Mouse (Mus musculus) forebrain, embryonic 14.5 days (tissue): ENCODE measurements around the gene Nrxn3. TPM values are rescaled to one million over a fixed set of nuclear protein-coding genes. Genes with fewer than 3 reads are reported as not detected.

ENCODE experiments used
- ATAC-seq: fragments of 200-750 bp; cut with Nextera tagmentation; 2 replicates; pipeline ENCODE4 v1.8.0; 2017; ENCODE audit warnings: mild to moderate bottlenecking, moderate library complexity
- DNase-seq: peaks from one replicate; pipeline ENCODE4 v3.0.0-alpha.2; 2015; ENCODE audit warnings: low spot score
- H3K27ac ChIP-seq: fragments of 300-500 bp; sonication (generic); 2 replicates; pipeline ENCODE4 v1.5.1; 2014; ENCODE audit warnings: low read depth, mild to moderate bottlenecking, control low read depth, low read length, moderate library complexity
- H3K27me3 ChIP-seq: fragments of 300-500 bp; sonication (generic); replicated peaks from 2 replicates; pipeline ENCODE4 v1.6.1; 2014; ENCODE audit warnings: low read length, control low read depth, mixed read lengths; ENCODE audit not compliant: control insufficient read depth, insufficient read depth
- H3K36me3 ChIP-seq: fragments of 300-500 bp; sonication (generic); 2 replicates; pipeline ENCODE4 v1.6.1; 2014; ENCODE audit warnings: low read length, control low read depth; ENCODE audit not compliant: control insufficient read depth, insufficient read depth
- H3K4me1 ChIP-seq: fragments of 300-500 bp; sonication (generic); 2 replicates; pipeline ENCODE4 v1.6.1; 2014; ENCODE audit warnings: antibody characterized with exemption, low read length, control low read depth; ENCODE audit not compliant: control insufficient read depth, insufficient read depth
- H3K4me2 ChIP-seq: fragments of 300-500 bp; sonication (generic); 2 replicates; pipeline ENCODE4 v1.6.1; 2014; ENCODE audit warnings: mild to moderate bottlenecking, control low read depth, low read length
- H3K4me3 ChIP-seq: fragments of 300-500 bp; sonication (generic); 2 replicates; pipeline ENCODE4 v1.5.1; 2014; ENCODE audit warnings: low read depth, low read length, control low read depth
- H3K9ac ChIP-seq: fragments of 300-500 bp; sonication (generic); 2 replicates; pipeline ENCODE4 v1.6.1; 2014; ENCODE audit warnings: mild to moderate bottlenecking, low read length, control low read depth, moderate library complexity
- H3K9me3 ChIP-seq: fragments of 300-500 bp; sonication (generic); replicated peaks from 2 replicates; pipeline ENCODE4 v1.6.1; 2016; ENCODE audit warnings: low read length, control low read depth, mixed read lengths; ENCODE audit not compliant: control insufficient read depth
- WGBS: fragments of 180-500 bp; shearing (Covaris S2); extraction: QIAGEN DNeasy Blood & Tissue Kit; methylation state at CpG from one replicate; pipeline ENCODE4 v1.1.7; 2014; 5-methylcytosine and 5-hydroxymethylcytosine counted together
- polyA plus RNA-seq: library from polyadenylated mRNA; unstranded; fragments of >200 nt; fragmentation: Nextera tagmentation; extraction: Ambion mirVana; gene quantifications from 2 replicates; pipeline ENCODE4 v1.2.1, GENCODE M21; 2014

Gene Nrxn3
- polyA plus RNA-seq, 1 experiment from 2014 or later: 39.6 TPM

GRCm38 (mm10) chr12:89882617-89883370 is 1160.1 kb downstream of the Nrxn3 start:
- Histone ChIP-seq H3K4me3 (no peak overlapping the region), H3K27ac (no peak overlapping the region), H3K27me3 (no peaks in the 10 kb centered on the region), H3K36me3 (no peaks in the 10 kb centered on the region), H3K4me2 (no peak overlapping the region), H3K9ac (no peak overlapping the region), H3K4me1 (peaks cover 3% of the 10 kb centered on the region; the same call in 1 of the 2 replicates), H3K9me3 (no peaks in the 10 kb centered on the region)
- WGBS: 60% methylated on average over 8 of the region's 8 CpGs
- no peak for ATAC-seq
- DNase-seq: no peak

DNA sequence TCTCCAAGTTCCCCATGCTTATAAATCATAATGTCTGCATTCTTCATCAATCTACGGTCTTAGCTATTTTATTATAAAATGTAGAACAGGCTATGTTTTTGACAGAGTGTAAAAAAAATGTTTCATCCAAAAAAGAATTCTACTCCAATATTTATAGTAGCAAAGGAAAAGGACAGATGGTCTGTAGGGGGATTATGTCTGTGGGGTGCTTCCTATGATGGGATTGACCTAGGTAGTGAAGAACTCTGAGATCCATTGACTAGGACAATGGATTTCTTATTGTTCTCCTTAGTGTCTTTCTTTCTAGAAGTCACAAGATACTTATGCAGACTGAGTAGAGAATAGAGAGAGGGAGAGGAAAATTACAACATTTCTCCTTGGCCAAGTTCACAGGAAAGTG is 1161.9 kb downstream of the Nrxn3 start:
- no peaks in the 10 kb centered on the region for H3K36me3 ChIP-seq
- no peak overlapping the region for H3K9ac ChIP-seq
- no peaks in the 10 kb centered on the region for H3K9me3 ChIP-seq
- ATAC-seq: no peak
- H3K4me1 ChIP-seq: peaks cover 3% of the 10 kb centered on the region; the same call in 1 of the 2 replicates
- H3K4me3 ChIP-seq: no peak overlapping the region
- WGBS: 95% methylated on average over 1 of the region's 1 CpGs
- DNase-seq: no peak
- no peak overlapping the region for H3K4me2 ChIP-seq
- no peaks in the 10 kb centered on the region for H3K27me3 ChIP-seq
- H3K27ac ChIP-seq: no peak overlapping the region

- Histone ChIP-seq H3K27me3 (no peaks in the 10 kb centered on the region), H3K36me3 (no peaks in the 10 kb centered on the region), H3K27ac (no peak overlapping the region), H3K9me3 (no peaks in the 10 kb centered on the region), H3K4me3 (no peak overlapping the region), H3K9ac (no peak overlapping the region), H3K4me2 (no peak overlapping the region), H3K4me1 (no peaks in the 10 kb centered on the region)
- ATAC-seq (no peak), DNase-seq (no peak)
- 94% methylated on average over 3 of the region's 3 CpGs for WGBS
Observed at GRCm38 (mm10) chr12:89888647-89889046, 1166.0 kb downstream of the Nrxn3 start.

DNA sequence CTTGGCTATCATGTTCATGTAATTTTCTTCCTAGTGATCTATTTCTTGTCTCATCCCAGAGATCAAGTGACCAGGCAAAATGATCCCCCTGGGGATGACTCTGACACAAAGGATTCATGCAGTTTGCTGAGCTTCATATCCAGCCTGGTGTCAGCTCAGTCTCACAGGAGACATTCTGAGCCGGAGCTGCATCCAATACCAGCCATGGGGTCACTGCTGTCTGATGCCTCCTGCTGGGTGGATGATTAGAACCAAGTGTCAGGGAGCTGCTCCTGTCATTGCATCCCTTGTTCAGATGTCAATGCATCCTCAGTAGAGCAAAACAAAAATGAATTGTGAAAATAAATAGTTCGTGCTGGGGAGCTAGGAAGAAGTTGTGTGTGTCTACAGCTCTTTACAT is 1174.2 kb downstream of the Nrxn3 start:
- no peak for DNase-seq
- Histone ChIP-seq H3K4me1 (no peaks in the 10 kb centered on the region), H3K27ac (no peak overlapping the region), H3K9ac (no peak overlapping the region), H3K9me3 (no peaks in the 10 kb centered on the region), H3K36me3 (no peaks in the 10 kb centered on the region), H3K4me2 (no peak overlapping the region), H3K4me3 (no peak overlapping the region), H3K27me3 (no peaks in the 10 kb centered on the region)
- WGBS: 62% methylated on average over 2 of the region's 2 CpGs
- ATAC-seq: no peak

GRCm38 (mm10) chr12:89909578-89909977 is 1186.9 kb downstream of the Nrxn3 start:
- WGBS: 44% methylated on average over 3 of the region's 3 CpGs
- Histone ChIP-seq H3K27ac (no peak overlapping the region), H3K36me3 (no peaks in the 10 kb centered on the region), H3K4me3 (no peak overlapping the region), H3K4me1 (no peaks in the 10 kb centered on the region), H3K27me3 (no peaks in the 10 kb centered on the region), H3K4me2 (no peak overlapping the region), H3K9me3 (no peaks in the 10 kb centered on the region), H3K9ac (no peak overlapping the region)
- ATAC-seq: no peak
- DNase-seq: no peak

DNA sequence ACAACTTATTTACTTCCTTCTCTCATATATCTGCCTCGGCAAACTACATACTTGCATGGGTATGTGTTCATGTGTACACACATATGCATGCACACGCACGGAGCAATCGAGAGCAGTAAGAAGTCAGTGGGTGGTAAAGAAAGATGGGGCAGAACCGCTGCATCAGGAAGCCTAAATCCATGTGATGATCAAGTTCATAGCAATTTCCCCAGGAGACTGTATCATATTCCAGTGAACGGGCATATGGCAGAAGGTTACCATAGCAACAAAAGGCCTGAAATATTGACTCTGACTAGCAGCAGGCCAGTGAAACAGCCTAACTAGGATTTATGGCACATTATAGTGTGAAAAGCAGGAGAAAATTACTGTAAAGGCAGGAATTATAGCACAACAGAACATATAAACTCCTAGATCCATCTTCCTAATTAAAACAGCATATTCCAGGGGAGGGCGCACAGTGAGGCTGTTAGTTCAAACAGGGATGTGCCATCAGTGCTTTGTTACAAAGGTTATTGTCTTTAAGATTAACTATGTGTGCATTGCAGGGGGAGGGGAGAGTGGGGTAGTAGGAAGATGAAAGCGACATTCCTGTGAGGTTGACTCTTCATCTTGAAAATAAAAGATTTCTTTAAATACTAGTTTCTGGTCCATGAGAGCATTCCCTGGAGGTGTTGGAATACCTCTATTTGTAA is 1195.6 kb downstream of the Nrxn3 start:
- Histone ChIP-seq H3K4me1 (no peaks in the 10 kb centered on the region), H3K4me3 (no peak overlapping the region), H3K36me3 (no peaks in the 10 kb centered on the region), H3K27me3 (no peaks in the 10 kb centered on the region), H3K4me2 (no peak overlapping the region), H3K27ac (no peak overlapping the region), H3K9me3 (no peaks in the 10 kb centered on the region), H3K9ac (no peak overlapping the region)
- peak; percentile 67 for DNase-seq
- peak; percentile 65; the same call in 1 of the 2 replicates for ATAC-seq
- 82% methylated on average over 8 of the region's 8 CpGs for WGBS

- H3K4me1 ChIP-seq: no peaks in the 10 kb centered on the region
- H3K9me3 ChIP-seq: no peaks in the 10 kb centered on the region
- no peak for DNase-seq
- WGBS: 92% methylated on average over 1 of the region's 1 CpGs
- no peak overlapping the region for H3K4me2 ChIP-seq
- H3K36me3 ChIP-seq: no peaks in the 10 kb centered on the region
- ATAC-seq: no peak
- no peak overlapping the region for H3K9ac ChIP-seq
- no peak overlapping the region for H3K4me3 ChIP-seq
- H3K27me3 ChIP-seq: no peaks in the 10 kb centered on the region
- H3K27ac ChIP-seq: no peak overlapping the region
Observed at GRCm38 (mm10) chr12:89932338-89932737, 1209.7 kb downstream of the Nrxn3 start.

GRCm38 (mm10) chr12:89933630-89934029 is 1211.0 kb downstream of the Nrxn3 start:
- no peak overlapping the region for H3K27ac ChIP-seq
- no peaks in the 10 kb centered on the region for H3K9me3 ChIP-seq
- DNase-seq (peak; percentile 69), ATAC-seq (no peak)
- no peak overlapping the region for H3K4me3 ChIP-seq
- no peak overlapping the region for H3K4me2 ChIP-seq
- H3K36me3 ChIP-seq: no peaks in the 10 kb centered on the region
- no peaks in the 10 kb centered on the region for H3K4me1 ChIP-seq
- no peaks in the 10 kb centered on the region for H3K27me3 ChIP-seq
- 84% methylated on average over 5 of the region's 5 CpGs for WGBS
- H3K9ac ChIP-seq: no peak overlapping the region

DNA sequence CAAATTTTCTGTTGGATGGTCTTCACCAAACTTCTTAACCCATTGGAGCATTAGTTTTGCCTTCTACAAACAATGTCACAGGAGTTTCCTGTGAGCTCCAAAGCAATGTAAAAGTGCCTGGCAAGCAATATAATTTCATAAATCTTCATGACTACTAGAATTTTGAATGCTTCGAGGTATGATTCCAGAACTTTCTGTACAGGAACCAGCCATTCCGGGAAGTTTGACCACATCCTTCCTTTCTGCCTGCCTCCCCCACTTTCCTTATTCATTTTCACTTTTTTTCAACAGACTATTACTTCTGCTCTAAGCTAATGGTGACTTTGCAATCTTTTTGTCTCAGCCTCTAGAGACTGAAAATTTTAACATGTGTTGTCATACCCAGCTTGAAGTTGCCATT is 1218.1 kb downstream of the Nrxn3 start:
- no peak overlapping the region for H3K4me3 ChIP-seq
- H3K9ac ChIP-seq: no peak overlapping the region
- no peaks in the 10 kb centered on the region for H3K36me3 ChIP-seq
- no peak for DNase-seq
- WGBS: 92% methylated on average over 2 of the region's 2 CpGs
- H3K9me3 ChIP-seq: no peaks in the 10 kb centered on the region
- H3K27me3 ChIP-seq: no peaks in the 10 kb centered on the region
- H3K4me1 ChIP-seq: no peaks in the 10 kb centered on the region
- no peak for ATAC-seq
- H3K4me2 ChIP-seq: no peak overlapping the region
- H3K27ac ChIP-seq: no peak overlapping the region
